Mouse (Mus musculus): ENCODE results near the gene Mon2.

GRCm38 (mm10) chr10:122961494-122961893 lies 114.8 kb downstream of the Mon2 start:
- no peak for TF ChIP-seq CTCF (IDR thresholded peaks at IDR 0.05; ENCODE audit: borderline replicate concordance, extremely low read depth, insufficient read depth, insufficient read length)
- no peak for TF ChIP-seq POLR2A (IDR thresholded peaks at IDR 0.05; ENCODE audit: borderline replicate concordance, extremely low read depth, insufficient read depth, insufficient read length, poor library complexity, severe bottlenecking)

All from brain, embryonic 14.5 days (tissue).